Mouse (Mus musculus) liver, embryonic 14.5 days (tissue): ENCODE measurements around the gene Tecpr1. TPM values are rescaled to one million over a fixed set of nuclear protein-coding genes. Genes with fewer than 3 reads are reported as not detected.

Experiments used
- ATAC-seq: fragments of 200-750 bp; cut with Nextera tagmentation; 2 replicates; pipeline ENCODE4 v1.8.0; 2017; ENCODE audit warnings: moderate number of reproducible peaks, mild to moderate bottlenecking, moderate library complexity; ENCODE audit not compliant: insufficient read depth
- DNase-seq, 3 experiments: peaks; one replicate each; pipeline ENCODE4 v3.0.0-alpha.2; 2012 to 2013; ENCODE audit warnings: low read depth in 3 of 3, low spot score in 3 of 3
- H3K27ac ChIP-seq: fragments of 300-500 bp; sonication (generic); 2 replicates; pipeline ENCODE4 v1.5.1; 2014; ENCODE audit warnings: moderate library complexity, mild to moderate bottlenecking, control low read depth, inconsistent platforms
- H3K27me3 ChIP-seq: fragments of 300-500 bp; sonication (generic); 2 replicates; pipeline ENCODE4 v1.6.1; 2014; ENCODE audit warnings: mild to moderate bottlenecking, low read length, moderate library complexity; ENCODE audit not compliant: control insufficient read depth, insufficient read depth
- H3K36me3 ChIP-seq: fragments of 300-500 bp; sonication (generic); replicated peaks from 2 replicates; pipeline ENCODE4 v1.6.1; 2014; ENCODE audit warnings: low read depth; ENCODE audit not compliant: control insufficient read depth, insufficient read depth
- H3K4me1 ChIP-seq, 2 experiments: fragments of 200-500 bp in 1 of 2; fragments of 300-500 bp in 1 of 2; sonication (generic) in 1 of 2; replicated peaks; 2 replicates each; pipeline ENCODE4 v1.6.1; 2012 to 2014; ENCODE audit warnings: antibody characterized with exemption in 1 of 2, inconsistent platforms in 1 of 2, low read length in 1 of 2; ENCODE audit not compliant: control insufficient read depth in 2 of 2, insufficient read depth in 2 of 2
- H3K4me2 ChIP-seq: fragments of 300-500 bp; sonication (generic); 2 replicates; pipeline ENCODE4 v1.6.1; 2014; ENCODE audit warnings: low read depth, mild to moderate bottlenecking, control low read depth, moderate library complexity
- H3K4me3 ChIP-seq, 2 experiments: fragments of 200-500 bp in 1 of 2; fragments of 300-500 bp in 1 of 2; sonication (generic) in 1 of 2; 2 replicates each; pipeline ENCODE4 v1.5.1; 2012 to 2014; ENCODE audit warnings: low read depth in 2 of 2, low read length in 2 of 2, mild to moderate bottlenecking in 2 of 2, control low read depth in 1 of 2, inconsistent platforms in 1 of 2, moderate library complexity in 1 of 2; ENCODE audit not compliant: insufficient read depth in 1 of 2
- H3K9ac ChIP-seq: fragments of 300-500 bp; sonication (generic); replicated peaks from 2 replicates; pipeline ENCODE4 v1.6.1; 2014; ENCODE audit warnings: mild to moderate bottlenecking, control low read depth, moderate library complexity
- H3K9me3 ChIP-seq: fragments of 300-500 bp; sonication (generic); 2 replicates; pipeline ENCODE4 v1.6.1; 2016; ENCODE audit warnings: low read length, mixed read lengths; ENCODE audit not compliant: control insufficient read depth
- CTCF ChIP-seq: IDR thresholded peaks from 2 replicates; pipeline ENCODE4 v1.5.1; 2016; ENCODE audit warnings: antibody characterized with exemption, low read depth, control low read depth
- EP300 ChIP-seq: IDR thresholded peaks from 2 replicates; pipeline ENCODE4 v1.6.1; 2016; ENCODE audit warnings: antibody characterized with exemption, low read depth
- WGBS: fragments of 180-500 bp; shearing (Covaris S2); extraction: QIAGEN DNeasy Blood & Tissue Kit; methylation state at CpG from one replicate; pipeline ENCODE4 v1.1.7; 2014; ENCODE audit not compliant: insufficient replicate concordance; 5-methylcytosine and 5-hydroxymethylcytosine counted together
- polyA plus RNA-seq, 2 experiments: library from polyadenylated mRNA; depleted of rRNA in 1 of 2; stranded (reverse) in 1 of 2; unstranded in 1 of 2; fragments of >200 nt; fragmentation: Nextera tagmentation in 1 of 2; extraction: Ambion mirVana in 1 of 2; gene quantifications; 2 replicates each; pipeline versions ENCODE4 v1.2.1 to v1.2.3; 2012 to 2014

The Tecpr1 gene
- polyA plus RNA-seq, 2 experiments = 1.3 to 2.6 TPM

DNA sequence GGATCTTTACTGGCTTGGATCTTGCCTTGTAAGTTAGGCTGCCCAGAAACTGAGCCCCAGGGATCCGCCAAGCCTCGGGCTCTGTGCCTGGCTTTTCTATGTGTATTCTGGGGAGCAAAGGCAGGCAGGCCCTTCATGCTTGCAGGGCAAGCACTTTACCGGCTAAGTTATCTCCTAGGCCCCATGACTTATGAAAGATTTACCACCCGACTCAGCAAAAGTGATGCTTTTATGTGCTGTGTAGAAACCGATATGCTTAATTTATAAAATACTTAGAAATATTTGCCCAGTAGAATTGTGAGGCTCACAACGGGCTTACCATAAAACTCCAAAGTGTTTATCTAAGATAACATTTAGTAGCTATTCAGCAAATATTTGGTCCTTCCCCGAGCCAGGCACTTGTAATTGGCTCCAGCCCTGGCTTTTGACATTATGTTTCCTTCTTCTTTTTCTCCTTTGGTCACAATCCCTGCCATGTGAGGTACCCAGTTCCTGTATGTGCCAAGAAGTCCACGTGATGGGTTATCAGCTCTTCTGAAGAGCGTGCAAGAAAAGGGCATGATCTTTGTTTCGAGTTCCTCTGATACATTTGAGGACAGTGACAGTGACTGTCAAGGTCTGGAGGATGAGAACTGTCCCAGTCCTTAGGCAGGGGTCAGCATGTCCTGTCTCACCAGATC lies 24.6 kb upstream of the Tecpr1 start:
- Histone ChIP-seq H3K27ac (no peak overlapping the region), H3K9me3 (no peaks in the 10 kb centered on the region), H3K36me3 (no peaks in the 10 kb centered on the region), H3K4me2 (no peak overlapping the region), H3K4me1 (0 out of 4 replicates have a peak, but pooled peaks cover 0 to 3% of the 10 kb centered on the region in 2 experiments), H3K9ac (no peak overlapping the region), H3K4me3 (no peak overlapping the region), H3K27me3 (no peaks in the 10 kb centered on the region)
- TF ChIP-seq CTCF = no peak
- no peak for TF ChIP-seq EP300
- DNase-seq = no peak
- no peak for ATAC-seq
- WGBS = 38% methylated on average over 10 of the region's 10 CpGs

DNA sequence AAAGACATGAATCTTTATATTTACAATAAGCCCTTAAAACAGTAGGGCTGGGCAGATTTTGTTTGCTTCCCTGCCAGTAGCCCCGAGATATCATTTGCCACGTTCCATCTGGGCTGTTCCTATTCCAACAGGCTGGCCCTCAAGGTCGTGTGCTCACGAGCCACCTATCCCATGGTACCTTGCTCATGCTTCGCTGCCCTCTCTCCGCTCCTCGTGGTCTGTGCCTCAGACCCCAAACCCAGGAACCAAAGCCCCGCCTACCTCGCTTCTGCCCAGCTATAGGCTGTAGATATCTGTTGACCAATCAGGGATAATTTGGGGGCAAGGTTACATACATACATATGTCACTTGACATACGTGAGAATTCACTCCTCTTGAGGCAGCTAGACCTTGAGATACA lies 23.9 kb upstream of the Tecpr1 start:
- 55% methylated on average over 10 of the region's 10 CpGs for WGBS
- H3K27me3 ChIP-seq = no peaks in the 10 kb centered on the region
- no peak overlapping the region for H3K4me3 ChIP-seq
- H3K9me3 ChIP-seq = no peaks in the 10 kb centered on the region
- TF ChIP-seq CTCF (no peak), EP300 (no peak)
- DNase-seq (no peak), ATAC-seq (no peak)
- H3K36me3 ChIP-seq = no peaks in the 10 kb centered on the region
- no peak overlapping the region for H3K27ac ChIP-seq
- H3K4me1 ChIP-seq = peaks cover 0 to 4% of the 10 kb centered on the region in 2 experiments; a peak in 1 of 4 replicates
- H3K9ac ChIP-seq = no peak overlapping the region
- H3K4me2 ChIP-seq = no peak overlapping the region

DNA sequence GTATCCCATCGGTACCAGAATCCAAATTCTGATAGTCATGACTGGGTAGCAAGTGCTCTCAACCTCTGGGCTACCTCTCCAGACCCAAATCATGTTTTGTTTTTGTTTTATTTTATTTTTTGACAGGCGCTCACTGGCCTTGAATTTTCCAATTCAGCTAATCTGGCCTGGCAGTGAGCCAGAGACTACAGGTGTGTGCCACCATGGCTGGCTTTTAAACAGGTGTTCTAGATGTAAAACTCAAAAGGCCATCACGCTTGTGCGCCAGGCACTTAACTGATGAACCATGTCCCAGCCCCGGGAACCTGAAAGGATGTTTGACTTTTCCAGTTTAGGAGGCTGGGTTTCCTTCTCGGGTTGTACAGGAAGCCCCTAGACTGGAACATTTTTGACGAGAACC lies 23.3 kb upstream of the Tecpr1 start:
- DNase-seq (no peak), ATAC-seq (no peak)
- Histone ChIP-seq H3K36me3 (no peaks in the 10 kb centered on the region), H3K4me2 (no peak overlapping the region), H3K9ac (no peak overlapping the region), H3K4me1 (peaks cover 0 to 4% of the 10 kb centered on the region in 2 experiments; a peak in 1 of 4 replicates), H3K27ac (no peak overlapping the region), H3K9me3 (no peaks in the 10 kb centered on the region), H3K4me3 (no peak overlapping the region), H3K27me3 (no peaks in the 10 kb centered on the region)
- no peak for TF ChIP-seq CTCF
- no peak for TF ChIP-seq EP300
- WGBS = 64% methylated on average over 7 of the region's 7 CpGs

DNA sequence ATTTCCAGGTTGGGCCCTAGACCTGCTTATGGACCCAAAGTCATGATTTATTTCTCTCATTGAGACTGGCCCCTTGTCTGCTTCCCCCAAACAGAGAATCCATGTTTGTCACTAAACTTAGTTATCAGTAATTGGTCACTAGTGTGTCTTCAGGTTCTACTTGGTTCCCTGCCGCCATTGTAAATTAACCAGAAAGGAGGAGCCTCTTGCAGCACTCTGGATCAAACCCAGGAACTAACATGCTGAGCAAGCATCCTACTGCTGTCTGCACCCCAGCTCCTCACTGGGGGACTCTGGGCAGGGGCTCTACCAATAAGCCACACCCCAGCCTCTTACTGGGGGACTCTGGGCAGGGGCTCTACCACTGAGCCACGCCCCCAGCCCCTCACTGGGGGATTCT lies 22.2 kb upstream of the Tecpr1 start:
- WGBS = 55% methylated on average over 2 of the region's 2 CpGs
- no peak for ATAC-seq
- Histone ChIP-seq H3K27me3 (no peaks in the 10 kb centered on the region), H3K9me3 (no peaks in the 10 kb centered on the region), H3K27ac (no peak overlapping the region), H3K4me2 (no peak overlapping the region), H3K9ac (no peak overlapping the region), H3K4me1 (peaks cover 0 to 4% of the 10 kb centered on the region in 2 experiments; a peak in 2 of 4 replicates), H3K4me3 (no peak overlapping the region), H3K36me3 (no peaks in the 10 kb centered on the region)
- TF ChIP-seq EP300 (no peak), CTCF (no peak)
- no peak for DNase-seq

DNA sequence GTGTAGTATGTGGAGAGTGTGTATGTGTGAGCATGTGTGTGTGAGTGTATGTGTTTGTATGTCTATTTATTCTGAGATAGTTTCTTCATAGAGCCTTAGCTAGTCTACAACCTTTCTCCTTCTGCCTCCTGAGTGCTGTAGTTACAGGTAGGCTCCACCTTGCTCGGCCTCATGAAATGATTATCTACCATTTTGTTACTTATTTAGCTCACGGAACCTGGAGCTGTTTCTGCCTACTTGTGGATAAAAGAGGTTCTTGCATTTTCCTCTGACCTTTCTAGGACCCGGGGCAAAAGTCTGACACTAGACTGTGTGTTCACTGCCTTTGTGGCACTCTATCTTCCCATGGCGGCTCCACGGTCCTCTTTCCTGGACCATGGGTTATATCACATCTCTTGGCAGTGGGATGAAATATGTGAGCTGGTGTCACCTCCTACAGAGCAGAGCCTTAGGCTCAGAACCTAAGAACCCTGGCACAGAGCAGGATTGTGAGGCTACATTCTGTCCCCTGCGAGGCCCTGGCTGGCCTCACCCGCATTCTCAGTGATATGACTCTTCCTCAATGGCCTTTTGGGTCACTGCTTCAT lies 20.6 kb upstream of the Tecpr1 start, which contains the start of gene Bri3:
Bri3 (plus strand) TSS at position 537 of the 587 bp plus-strand sequence.
- Histone ChIP-seq H3K9me3 (no peaks in the 10 kb centered on the region), H3K9ac (no peak within 1 kb of the TSS), H3K4me2 (no peak within 1 kb of the TSS), H3K36me3 (no peaks in the 10 kb centered on the region), H3K27ac (no peak within 1 kb of the TSS), H3K4me1 (peaks cover 0 to 4% of the 10 kb centered on the region in 2 experiments; a peak in 2 of 4 replicates), H3K27me3 (no peaks in the 10 kb centered on the region), H3K4me3 (no peak within 1 kb of the TSS)
- DNase-seq = no peak
- WGBS = 72% methylated on average over 7 of the region's 7 CpGs
- TF ChIP-seq EP300 (no peak), CTCF (no peak)
- no peak for ATAC-seq
